Mouse (Mus musculus) urinary bladder, postnatal 14 days (tissue): ENCODE data around the gene Cbarp.

ENCODE experiments used
- DNase-seq: peaks from one replicate; pipeline ENCODE4 v3.0.0; 2021; ENCODE audit warnings: low spot score

Gene Cbarp

DNA sequence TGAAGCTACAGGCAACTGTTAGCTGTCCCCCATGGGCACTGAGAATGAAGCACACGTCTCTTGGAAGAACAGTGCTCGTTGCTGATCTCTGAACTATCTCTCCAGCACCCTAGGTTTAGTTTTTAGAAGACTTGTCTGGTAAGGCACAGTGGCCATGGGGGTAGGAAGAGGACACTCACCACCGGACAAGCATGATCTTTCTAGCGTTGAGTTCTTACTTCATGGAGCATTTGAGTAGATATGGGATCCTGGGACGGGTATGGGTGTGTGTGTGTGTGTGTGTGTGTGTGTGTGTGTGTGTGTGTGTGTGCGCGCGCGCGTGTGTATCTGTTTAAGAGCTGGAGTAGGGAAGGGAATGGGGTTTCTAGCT lies at the start of gene Cbarp:
Cbarp (minus strand) TSS at position 170 of the 370 bp plus-strand sequence.
- DNase-seq = no peak

DNA sequence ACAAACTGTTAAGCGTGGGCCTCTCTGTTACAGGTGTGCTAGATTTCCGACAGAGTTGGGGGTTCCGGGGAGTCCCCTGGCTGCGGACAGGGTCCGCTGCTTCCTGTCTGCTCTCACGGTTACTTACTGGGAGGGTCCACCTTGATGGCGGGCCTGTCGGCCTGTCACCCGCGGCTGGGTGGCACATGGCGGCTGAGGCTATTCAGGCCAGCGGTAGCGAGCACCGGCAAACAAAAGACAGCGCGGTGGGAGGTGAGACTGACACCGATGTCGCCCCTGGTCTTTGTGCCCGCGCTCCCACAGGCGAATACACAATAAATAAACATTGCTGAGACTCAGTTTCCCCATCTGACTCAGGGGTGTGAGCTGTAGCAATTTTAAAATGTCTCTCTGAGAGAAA lies 49.4 kb upstream of the Cbarp start:
- DNase-seq = no peak

DNA sequence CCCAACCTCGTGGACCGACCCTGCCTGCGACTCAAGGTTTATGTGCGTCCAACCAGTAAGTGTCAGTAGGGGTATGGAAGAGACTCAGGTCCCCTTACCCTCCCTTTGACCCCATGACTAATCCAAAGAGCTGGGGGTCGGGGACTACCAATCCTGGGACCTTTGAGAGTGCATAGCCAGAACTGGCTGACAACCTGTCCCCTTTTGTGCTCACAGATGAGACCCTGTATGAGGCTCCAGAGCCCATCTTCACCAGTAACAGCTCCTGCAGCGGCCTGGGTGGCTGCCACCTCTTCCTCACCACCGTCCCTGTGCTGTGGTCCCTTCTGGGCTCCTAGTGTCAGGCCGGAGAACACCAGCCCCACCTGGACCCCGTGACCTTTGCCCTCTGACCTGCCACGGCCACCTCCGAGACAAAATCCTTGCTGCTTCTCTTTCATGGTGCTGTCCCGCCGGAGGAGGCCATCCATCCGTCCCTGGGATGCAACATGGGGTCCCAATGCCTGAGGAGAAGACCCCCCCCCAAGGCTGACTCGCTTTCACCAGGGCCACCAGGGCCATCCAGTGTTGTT lies 47.9 kb upstream of the Cbarp start:
- DNase-seq = no peak

DNA sequence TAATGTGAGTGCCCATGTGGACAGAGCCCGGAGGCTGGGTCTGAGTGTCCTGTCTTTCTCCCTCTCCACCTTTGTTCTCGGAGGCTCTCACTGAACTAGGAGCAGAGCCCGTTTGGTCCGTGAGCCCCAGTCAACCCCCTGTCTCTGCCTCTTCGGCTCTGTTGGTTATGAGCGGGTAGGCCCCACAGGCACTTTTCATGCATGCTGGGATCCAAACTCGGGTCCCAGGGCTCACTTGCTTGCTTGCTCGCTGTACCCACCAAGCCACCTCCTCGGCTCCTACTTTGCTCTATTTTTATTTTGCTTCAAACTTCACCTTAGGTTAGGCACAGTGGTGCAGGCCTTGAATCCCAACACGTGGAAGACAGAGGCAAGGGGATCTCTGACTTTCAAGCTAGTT lies 47.1 kb upstream of the Cbarp start:
- no peak for DNase-seq

DNA sequence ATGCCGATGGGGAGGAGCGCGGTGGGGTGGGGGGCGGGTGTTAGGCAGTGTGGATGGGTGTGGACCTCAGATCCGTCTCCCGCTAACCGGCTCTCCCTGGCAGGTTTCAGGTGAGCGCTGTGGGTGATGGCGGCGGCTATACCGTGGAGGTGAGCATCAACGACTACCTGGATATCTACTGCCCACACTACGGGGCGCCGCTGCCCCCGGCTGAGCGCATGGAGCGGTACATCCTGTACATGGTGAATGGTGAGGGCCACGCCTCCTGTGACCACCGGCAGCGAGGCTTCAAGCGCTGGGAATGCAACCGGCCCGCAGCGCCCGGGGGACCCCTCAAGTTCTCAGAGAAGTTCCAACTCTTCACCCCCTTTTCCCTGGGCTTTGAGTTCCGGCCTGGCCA lies 46.0 kb upstream of the Cbarp start:
- no peak for DNase-seq

DNA sequence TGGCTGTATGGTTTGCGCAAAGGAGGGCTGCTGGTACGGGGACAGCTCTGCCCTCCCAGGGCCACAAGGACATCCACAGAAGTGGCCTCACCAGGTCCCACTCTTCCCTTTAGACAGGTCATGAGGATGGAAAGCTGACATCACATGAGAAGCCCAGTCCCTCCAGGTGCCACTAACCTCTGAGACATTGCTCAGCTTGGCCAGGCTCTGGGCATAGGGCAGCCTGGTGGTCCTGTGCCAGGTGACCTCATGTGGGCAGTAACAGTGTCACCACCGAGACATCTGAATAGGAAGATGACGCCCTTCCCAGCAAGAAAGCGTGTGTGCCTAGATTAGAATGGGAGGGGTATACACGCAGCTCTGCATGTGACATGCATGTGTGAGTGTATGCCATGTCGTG lies 41.9 kb upstream of the Cbarp start:
- no peak for DNase-seq

DNA sequence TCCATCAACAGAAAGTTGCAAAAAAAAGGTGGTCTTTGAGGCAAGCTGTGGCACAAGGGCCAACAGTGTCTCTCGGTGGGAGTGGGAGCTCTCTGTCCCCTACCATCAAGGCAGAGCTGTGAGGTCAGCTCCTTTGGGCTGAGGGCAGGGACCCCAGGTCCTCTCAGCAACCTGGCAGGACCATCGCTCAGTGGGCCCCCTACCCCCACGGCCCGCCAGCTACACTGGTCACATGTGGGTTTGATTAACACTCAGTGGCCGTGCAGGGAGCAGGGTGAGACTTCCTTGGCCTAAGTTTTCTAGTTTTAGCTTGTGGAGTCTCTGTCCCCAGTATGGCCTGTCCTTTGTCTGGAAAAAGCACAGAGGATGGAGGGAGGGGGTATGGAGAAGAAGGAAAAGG lies 40.2 kb upstream of the Cbarp start:
- no peak for DNase-seq

DNA sequence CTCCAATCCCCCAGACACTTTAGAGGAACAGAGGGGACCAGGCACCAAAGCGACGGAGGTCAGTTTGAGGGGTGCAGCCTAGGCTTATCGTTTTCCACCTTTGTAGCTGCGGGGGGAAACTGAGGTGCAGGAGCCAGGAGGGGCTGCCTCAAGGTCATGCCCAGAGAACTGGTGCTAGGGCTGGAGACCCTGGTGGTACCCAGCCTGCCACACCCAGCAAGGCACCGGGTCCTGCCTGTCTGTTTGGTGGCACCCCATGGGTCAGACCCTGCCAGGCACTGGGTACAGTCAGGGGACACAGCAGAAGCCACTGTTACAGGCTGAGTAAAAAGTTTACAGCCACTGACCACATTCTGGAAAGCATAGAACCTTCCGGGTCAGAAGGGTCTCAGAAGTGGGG lies 39.7 kb upstream of the Cbarp start:
- DNase-seq = no peak

DNA sequence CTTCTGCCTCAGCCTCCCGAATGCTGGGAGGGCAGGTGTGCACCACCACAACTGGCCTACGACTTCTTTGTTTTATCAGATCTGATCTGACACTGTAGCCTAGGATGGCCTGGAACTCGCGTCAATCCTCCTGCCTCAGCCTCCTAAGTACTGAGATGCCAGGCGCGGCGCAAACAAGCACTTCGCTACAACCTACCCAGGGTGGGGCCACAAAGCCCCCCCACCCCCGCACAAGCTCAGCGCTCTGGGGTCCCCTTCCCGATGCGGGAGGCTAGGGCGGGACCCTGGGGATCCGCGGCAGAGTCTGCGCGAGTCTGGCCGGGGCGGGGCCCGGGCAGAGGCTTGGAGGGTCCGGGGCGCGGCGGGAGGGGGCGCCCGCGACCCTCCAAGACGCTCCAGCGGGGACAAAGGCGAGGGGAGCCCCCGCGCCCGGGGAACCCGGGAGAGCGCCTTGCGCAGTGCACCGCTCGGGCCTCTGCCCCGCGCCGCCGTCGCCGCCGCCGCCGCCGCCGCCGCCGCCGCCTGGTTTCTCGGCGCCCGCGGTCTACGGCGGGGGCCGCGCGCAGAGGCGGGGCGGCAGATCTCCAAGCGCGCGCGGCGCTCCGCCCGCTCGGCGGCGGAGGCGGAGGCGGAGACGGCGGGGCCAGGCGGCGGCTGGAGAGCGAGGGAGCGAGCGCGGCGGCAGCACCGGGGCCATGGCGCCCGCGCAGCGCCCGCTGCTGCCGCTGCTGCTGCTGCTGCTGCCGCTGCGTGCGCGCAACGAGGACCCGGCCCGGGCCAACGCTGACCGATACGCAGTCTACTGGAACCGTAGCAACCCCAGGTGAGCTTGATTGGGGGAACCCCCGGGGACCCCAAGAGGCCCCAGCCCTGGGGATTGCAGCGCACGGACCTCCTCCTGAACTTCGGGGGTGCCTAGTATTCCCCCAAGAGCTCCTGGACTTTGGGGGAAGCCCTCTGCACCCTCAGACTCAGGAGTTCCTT lies 38.7 kb upstream of the Cbarp start, which contains the start of gene Efna2:
Efna2 (plus strand) TSS at position 415 of the 984 bp plus-strand sequence.
- peak; percentile 51 for DNase-seq

DNA sequence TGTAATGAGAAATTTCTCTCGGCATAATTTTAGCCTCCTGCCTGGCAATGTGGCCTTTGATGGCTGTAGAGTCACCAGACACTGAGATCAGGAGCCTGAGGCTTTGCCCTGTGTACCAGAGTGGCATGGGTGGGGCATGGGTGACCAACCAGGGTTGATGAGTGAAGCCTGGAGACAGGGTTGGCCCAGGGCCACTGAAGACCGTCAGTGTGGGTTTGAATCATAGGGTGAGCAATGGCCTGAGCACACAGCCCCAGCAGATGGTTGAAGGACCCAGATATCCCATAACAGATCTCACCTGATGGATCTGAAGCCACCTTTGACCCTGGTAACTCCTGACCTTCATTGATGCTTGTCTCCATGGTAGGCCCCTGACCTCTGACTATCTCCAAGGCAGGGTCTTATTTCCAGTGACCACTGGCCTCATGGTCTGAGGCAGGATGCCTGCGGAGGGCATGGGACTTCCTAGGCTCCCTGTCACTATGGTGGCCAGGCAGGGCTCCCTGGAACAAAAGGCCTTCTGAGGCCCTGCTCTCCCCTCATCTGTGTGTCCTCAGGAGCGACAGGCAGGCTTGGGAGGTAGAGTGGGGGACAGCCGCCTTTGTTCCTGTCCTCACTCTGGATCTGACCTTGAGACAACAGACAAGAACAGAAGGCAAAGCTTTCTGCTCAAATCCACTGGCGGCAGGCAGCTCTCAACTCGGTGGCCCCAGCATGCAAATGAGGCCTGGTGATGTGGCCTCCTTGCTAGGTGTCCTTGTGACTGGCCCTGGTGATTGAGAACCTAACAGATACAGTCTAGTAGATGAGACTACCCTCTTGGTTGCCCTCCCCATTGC lies 37.0 kb upstream of the Cbarp start:
- no peak for DNase-seq

DNA sequence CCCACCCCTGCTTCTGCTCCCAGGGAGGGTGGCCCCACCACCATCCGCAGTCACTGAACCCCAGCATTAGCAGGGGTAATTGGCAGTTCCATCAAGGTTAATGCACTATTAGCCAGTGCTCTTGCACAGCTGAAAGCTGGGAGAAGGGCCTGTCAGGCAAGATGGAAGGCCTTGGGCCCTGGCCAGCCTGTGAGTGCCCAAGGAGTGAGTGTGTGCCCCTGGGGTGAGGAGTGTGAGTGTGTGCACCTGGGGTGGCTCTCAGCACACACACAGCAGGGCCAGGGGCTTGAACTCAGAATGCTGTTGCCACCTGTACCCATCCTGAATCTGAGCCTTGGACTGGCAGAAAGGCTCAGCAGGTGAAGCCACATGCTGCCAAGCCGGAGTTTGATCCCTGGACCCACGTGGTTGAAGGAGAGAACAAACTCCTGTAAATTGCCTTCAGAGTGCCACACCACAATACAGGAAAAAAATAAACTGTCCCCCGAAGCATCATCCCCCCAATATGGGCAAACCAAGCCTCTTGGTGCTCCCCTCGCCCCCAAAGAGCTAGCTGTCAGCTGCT lies 35.7 kb upstream of the Cbarp start:
- no peak for DNase-seq

DNA sequence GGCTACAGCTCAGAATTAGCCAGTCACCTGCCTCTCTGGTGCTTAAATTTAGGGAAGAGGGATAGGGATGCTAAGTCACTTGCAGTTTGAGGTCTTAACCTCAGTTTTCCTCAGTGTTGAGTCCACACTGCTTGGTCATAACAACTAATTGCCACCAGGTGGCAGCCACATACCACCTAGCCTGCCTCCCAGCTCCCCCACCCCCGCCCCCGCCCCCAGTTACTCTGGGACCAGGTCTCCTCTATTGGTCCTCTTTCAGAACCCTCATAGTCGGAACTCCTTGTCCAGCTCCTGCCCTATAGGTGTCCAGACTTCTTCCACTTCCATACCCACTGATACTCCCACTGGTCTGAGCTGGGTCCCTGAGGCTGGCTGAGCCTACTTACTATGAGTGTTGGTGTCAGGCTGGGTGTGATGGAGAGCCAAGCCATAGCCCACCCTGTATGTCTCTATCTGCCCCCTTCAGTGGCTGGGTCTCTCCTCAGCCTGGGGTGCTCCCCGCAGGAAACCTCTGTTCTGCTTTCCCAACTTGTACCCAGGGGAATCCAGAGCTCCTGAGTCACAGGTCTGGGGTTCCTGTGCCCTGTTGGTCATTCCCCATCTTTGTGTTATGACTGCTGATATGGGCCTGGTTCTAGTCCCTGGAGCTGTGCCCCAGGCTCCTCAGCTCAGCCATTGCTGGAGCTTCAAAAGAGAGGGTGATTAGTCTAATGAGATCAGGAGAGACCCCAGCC lies 35.1 kb upstream of the Cbarp start:
- no peak for DNase-seq

DNA sequence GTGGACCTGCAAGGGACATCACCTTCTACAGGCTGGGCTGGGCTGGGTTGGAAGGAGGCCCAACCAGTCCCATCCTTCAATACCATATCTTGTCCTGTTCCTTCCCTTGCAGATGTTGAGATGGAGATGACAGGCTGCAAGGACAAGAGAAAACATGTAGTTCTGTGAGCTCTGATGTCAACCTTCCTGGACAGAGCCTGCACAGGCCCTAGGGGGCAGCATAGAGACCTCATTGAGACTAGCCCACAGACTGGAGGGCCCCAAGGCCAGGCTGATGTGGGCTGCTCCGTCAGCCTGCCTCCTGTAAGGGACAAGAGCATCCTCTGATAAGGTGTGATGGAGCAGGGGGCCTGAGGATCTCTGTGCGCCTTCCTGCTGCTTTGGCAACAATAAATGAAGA lies 34.1 kb upstream of the Cbarp start:
- DNase-seq = no peak

DNA sequence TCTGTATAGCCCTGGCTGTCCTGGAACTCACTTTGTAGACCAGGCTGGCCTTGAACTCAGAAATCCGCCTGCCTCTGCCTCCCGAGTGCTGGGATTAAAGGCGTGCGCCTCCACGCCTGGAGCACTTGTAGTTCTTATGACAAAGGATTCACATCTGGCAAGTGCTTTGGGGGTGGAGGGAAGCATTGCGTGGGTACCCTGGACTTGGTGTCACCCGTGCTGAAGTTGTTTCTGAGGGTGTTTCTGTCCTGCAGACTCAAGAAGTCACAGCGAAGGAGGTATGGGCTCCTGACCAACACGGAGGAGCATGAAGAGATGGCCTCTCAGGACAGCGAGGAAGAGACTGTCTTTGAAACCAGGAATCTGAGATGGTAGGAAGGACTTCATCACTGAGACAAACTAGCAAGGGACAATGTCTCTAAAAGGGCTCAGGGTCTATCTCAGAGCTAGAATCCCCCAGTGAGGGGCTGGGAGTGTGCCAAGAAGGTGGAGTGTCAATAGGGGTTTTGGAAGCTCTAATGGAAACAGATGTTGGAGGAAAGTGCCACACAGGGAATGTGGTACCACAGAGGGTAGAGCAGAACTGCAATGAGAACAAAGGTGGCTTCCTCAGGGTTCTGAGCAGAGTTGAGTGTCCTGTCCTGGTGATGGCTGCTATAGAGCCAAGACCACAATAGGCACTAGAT lies 33.5 kb upstream of the Cbarp start:
- DNase-seq = no peak

DNA sequence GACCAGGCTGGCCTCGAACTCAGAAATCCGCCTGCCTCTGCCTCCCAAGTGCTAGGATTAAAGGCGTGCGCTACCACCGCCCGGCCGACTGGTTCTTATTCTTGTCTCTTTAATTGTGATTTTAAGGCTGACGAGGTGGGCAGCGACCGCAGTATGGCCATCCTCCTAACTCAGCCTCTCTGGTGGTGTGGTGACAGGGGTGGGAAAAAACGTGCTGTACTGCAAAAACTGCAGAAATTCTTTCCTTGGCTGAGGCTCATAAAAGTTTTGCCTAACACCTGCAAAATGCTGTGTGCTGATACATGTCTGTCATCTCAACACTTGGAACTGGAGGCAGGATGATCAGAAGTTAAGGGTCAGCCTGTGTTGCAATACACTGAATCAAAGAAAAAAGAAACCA lies 32.7 kb upstream of the Cbarp start:
- no peak for DNase-seq

DNA sequence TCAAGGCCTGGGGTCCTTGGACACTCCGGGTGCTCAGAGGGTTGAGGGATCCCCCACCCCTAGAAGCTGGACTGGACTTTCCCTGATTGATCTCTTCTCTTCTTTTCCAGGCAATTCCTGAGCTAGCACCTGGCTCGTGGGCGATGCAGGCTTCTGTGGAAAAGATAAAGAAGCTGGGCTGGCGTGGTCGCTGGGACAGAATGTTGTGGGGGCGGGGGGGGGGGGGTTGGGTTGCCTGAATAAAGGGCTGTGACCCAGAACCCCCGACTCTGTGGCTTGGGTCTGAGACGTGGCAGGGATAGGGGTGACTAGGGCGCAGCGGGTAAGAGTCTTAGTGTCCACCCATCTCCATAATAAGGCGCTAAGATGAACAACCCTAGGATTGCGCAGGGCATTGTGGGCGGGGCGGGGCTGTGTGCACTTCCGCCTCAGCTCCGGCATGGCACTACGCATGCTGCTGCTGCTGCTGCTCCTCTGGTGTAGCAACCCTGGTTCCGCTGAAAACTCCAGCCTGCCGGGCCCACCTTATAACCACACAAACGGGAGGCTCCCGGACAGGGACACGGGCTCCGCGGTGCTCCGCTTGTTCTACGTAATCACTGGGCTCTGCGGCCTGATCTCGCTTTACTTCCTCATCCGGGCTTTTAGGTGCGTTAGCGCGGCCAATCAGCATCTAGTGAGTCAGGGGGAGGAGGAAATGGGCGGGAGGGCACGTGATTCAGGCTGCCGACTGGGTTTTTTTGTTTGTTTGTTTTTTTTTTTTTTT lies 32.1 kb upstream of the Cbarp start, which contains the start of gene 1600002K03Rik:
1600002K03Rik (plus strand) TSS at position 418 of the 766 bp plus-strand sequence.
- DNase-seq = peak; percentile 88

DNA sequence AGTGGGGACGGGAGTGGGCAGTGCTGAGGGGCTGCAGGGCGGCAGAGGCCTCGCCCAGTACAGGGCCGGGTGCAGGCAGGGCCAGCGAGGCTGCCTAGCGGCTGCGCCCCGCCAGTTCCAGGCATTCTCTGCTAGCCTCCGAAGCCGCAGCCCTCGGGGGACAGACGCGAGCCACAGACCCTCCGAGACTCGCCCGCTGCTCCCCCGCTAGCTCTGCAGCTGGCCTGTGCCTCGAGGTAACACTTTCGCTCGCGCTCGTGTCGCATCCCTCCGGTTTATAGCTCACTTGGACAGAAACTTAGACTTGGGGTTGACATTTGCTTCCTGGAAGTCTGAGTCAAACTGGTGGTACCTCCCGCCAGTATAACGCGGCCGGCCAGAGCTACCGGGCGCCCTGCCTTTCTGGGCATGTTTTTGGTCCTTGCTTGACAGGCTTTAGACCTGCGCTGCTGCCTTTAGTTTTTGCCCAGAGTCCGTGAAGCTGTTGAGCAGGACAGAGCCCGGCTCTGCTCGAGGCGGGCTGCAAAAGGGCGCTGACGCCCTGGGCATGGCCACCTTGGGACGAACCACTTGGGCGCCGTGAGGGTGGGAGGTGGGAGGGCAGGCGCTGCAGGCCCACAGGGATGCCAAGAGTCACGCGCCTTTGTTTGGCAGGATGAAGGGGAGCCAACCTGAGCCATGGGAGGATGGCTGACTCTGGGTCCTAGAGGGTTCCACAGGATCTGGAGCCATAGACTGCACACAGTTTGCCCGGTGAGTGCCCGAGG lies 31.3 kb upstream of the Cbarp start:
- DNase-seq = no peak

DNA sequence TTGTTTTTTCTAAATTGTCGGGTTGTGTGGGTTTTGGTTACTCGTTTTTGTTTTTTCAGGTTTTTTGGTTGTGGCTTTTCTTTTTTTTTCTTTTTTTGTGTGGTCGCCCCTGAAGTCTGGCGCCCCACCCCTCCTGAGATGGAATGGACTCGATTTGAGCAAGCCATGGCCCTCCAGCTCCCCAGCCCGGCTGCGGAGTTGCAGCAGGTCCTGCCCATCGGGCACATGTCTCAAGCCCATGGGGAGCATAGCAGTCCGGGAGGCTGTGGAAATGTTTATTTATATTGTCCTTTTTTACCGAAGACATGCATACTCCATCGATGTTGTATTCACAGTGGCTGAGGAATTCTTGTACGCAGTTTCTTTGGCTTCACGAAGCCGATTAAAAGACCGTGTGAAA lies 30.6 kb upstream of the Cbarp start:
- no peak for DNase-seq

DNA sequence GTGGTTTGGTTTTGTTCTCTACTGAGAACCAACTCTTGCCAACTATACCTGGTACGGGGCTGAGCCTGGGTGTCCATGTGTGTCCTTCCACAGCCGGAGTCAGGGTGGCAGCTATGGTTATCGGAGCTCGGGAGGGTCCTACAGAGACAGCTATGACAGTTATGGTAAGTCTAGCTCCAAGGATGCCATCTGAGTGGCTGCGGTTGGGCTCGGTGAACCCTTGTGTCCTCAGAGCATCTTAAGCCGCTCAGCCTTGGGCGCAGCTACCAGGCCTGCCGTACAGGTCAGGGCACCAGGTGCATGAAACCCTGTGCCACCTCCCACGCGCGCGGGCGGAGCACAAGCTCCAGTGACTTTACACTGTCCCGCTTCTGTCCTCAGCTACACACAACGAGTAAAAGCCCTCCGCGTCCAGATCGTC lies 30.0 kb upstream of the Cbarp start:
- DNase-seq = no peak
